Mouse (Mus musculus) right cerebral cortex, postnatal 14 days (tissue): ENCODE data around the gene Fam198b.

ENCODE experiments used
- DNase-seq: peaks from one replicate; pipeline ENCODE4 v3.0.0; 2022

Fam198b gene

GRCm38 (mm10) chr3:79989911-79990310 lies 105.6 kb downstream of the Fam198b start:
- DNase-seq = no peak

- DNase-seq = no peak
Observed at GRCm38 (mm10) chr3:79990480-79990879, 106.1 kb downstream of the Fam198b start.

DNA sequence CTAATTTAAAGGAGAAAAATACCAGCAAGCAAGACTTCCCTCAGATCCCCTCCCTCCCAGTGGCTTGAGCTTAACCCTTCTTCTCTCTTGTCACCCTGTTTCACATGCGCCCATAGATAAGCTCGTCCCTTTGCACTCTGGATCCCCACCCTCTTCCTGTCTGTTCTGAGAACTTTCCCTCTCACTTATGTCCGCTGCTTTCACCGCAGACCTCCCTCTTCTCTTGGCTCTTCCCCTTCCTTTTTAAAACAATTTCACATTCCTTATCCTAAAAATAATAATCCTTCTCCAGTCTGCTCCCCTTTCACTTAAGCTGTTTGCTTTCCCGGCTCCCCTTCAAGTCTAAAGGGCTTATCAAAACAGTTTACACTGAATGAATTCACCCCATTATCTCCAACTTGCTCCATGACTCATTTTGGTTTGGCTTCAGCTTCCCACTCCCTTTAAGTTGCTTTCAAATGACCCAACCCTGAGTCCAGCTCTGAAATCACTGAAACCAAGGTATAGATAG lies 109.8 kb downstream of the Fam198b start:
- no peak for DNase-seq

GRCm38 (mm10) chr3:79995726-79996125 lies 111.4 kb downstream of the Fam198b start:
- no peak for DNase-seq
